Mouse (Mus musculus) heart, adult 18-20 months (tissue): ENCODE measurements around the gene Elobl. TPM values are rescaled to one million over a fixed set of nuclear protein-coding genes. Genes with fewer than 3 reads are reported as not detected.

Experiments
- DNase-seq, 2 experiments: peaks; one replicate each; pipeline ENCODE4 v3.0.0; 2021 to 2022; ENCODE audit warnings: mixed read lengths in 1 of 2
- total RNA-seq, 2 experiments: library from RNA; stranded (reverse); gene quantifications; 2 replicates each; pipeline ENCODE4 v1.2.3; 2021

Elobl gene
- total RNA-seq, 2 experiments from 2014 or later, result not detected

GRCm38 (mm10) chr11:88934089-88935000, 32.4 kb downstream of the Elobl start:
- no peak for DNase-seq

- DNase-seq, result no peak
Observed at GRCm38 (mm10) chr11:88933030-88933429, 33.7 kb downstream of the Elobl start.

- no peak for DNase-seq
Observed at GRCm38 (mm10) chr11:88931692-88932530, 34.8 kb downstream of the Elobl start.

- no peak for DNase-seq
Observed at GRCm38 (mm10) chr11:88926566-88926965, 40.2 kb downstream of the Elobl start.

Other genes starting within 250 kb of the Elobl start
- gene Msi2, start 248.4 kb downstream of the Elobl start, total RNA-seq, result 100 to 1,000 TPM; 179 to 203 TPM
- 100 to 1,000 TPM; 147 to 157 TPM for gene Akap1, start 102.3 kb downstream of the Elobl start, total RNA-seq
- 10 to 100 TPM; 13.1 to 17.2 TPM for gene Scpep1, start 11.5 kb downstream of the Elobl start, total RNA-seq
- gene Coil, start 3.3 kb upstream of the Elobl start, total RNA-seq, result 1 to 10 TPM; 4.8 to 4.9 TPM
- 10 to 100 TPM; 21.8 to 26.1 TPM for gene Trim25, start 32.4 kb upstream of the Elobl start, total RNA-seq
- 1 to 10 TPM; 8.6 to 10.0 TPM for gene Dgke, start 99.9 kb upstream of the Elobl start, total RNA-seq
- gene Gm525, start 106.9 kb upstream of the Elobl start, total RNA-seq, result not detected